Mouse (Mus musculus): ENCODE measurements around the gene Lonp2.

The Lonp2 gene

DNA sequence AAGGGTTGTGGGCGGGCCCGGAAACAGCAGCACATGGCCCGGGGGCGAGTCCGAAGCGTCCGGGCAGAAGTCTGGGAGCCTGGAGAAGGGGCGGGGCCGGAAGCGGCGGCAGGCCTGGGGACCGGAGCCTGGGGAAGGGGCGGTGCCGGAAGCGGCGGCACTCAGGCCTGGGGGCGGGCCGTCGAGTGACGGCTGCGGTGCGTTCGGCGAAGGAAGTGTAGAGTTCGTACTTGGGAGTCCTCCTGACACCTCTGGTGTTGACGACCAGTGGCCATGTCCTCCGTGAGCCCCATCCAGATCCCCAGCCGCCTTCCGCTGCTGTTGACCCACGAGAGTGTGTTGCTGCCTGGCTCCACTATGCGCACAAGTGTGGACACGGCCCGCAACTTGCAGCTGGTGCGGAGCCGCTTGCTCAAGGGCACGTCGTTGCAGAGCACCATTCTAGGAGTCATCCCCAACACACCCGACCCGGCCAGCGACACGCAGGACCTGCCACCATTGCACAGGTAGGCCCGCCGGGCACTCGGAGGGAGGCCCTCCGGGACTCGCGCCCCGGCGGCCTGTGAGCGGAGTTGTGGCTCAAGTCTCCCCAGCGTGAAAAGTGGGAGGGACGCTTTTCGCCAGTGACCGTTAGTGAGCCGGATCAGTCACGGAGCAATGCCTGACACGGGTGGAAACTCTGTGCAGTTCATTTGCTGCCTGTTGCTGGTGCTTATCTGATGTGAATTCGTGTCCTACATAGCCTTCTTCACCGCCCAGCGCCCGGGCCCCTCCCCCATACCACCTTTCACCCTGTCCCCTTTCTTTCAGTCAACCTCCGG lies at the start of gene Lonp2:
Gene Lonp2 (plus strand): TSS at position 133 of the 821 bp plus-strand sequence.
- peak; percentile 98 for DNase-seq

DNA sequence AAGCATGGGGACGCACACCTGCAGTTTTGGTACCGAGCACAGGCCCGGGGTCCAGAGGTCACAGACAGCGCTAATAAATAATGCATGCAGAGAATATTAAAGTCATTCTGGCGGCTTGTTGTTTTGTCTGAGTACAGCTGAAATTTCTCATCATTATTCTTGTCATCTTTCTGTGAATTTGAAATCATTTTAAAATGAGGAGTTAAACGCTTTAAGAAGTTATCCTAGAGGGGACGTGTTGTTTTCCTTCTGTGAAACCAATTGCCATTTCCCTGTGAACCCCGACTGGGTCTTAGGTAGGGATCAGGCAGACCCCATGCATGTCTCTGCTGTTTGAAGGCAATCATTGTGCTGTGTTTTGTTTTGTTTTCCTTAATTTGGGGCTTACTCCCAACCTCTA lies 46.3 kb upstream of the Lonp2 start:
- DNase-seq = no peak

DNA sequence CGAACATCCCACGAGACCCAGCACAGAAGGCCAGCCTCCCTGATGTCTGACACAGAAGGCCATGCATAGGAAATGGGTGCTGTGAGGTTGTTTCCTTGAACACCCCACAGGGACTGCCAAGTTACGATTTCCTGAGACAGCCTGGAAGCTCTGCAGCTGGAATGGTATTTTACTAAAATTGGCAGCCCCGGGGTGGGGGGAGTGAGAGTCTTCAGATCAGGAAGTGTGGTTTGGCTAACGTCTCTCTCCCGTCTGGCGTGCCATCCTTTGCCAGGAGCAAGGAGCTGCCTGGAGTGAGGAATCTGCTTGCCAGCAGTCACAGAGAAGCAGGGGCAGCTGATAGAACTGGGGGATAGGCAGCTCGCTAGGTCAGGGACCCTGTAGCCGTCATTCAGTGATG lies 45.8 kb upstream of the Lonp2 start:
- peak; percentile 34 for DNase-seq

DNA sequence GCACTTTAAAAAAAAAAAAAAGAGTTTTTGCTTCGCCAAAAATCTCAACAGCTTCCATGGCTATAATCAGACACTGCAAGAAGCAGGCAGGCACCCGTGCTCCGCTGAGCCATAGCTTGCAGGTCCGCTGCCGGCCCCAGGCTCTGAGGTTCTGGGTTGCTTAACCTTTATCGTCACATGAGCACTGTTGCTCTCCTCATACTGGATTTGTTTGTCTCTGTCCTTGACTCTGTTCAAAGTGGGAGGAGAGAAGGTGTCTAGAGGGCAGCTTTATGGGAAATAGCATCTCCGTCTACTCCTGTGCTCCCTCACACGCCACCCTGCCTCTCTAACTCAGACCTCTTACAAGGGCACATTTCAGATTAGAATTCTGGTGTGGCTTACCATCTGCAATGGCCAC lies 45.1 kb upstream of the Lonp2 start:
- peak; percentile 6 for DNase-seq

DNA sequence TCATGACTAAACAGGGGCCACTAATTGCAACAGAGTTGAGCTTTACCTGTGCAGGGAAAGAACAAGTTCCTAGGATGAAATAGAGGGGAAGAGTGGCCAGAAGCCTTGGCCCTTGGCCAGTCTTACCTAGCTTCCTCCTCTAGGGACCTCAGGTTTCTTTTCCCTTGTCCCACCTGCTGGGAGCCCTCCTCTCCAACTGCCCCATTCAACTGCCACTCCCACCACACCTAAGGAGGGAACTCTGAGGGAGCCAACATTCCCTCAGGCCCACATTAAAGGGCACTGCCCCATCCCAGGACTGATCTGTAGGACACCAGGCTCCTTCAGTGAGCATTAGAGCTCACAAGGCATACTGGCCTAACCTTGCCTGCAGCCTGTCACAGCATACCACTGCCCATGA lies 43.4 kb upstream of the Lonp2 start, which contains the start of gene Abcc12:
Gene Abcc12 (minus strand): TSS at position 229 of the 400 bp plus-strand sequence.
- DNase-seq = no peak

DNA sequence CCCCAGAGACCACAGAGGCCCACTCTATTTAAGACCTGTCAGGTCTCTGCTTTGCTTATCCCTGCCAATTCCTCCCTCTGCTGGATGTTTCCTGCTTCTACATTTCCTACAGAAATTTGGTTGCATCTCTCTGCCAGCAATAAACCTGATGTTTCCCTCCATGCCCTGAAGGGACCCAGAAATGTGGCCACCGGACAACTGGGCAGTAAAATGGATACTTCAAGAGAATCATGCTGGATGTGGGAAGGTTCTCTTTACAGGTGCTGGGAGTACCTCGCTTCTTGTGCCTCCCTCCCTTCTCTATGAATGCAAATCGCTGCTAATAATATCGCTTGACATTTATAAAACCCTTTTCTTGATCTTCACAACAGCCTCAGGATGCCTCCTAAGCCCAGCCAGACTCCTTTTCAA lies 41.9 kb upstream of the Lonp2 start:
- DNase-seq = no peak

DNA sequence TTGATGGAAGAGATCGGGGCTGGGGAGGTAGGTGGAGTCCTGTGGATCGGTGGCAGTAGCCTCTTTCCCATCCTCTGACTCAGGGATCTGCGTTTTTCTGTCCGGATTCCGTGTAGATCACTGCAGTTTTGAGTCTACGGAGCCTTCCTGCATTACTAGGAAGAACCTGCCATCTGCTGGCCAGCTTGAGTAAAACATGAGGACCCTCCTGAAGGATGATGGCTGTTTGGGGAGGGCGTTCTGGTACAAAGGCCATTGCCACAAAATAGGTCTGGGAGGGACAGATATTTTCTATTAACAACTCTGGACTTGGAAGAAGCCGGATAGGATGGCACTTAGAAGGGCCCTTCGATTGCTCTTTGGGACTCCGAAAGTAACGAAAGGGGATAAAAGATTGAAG lies 38.7 kb upstream of the Lonp2 start:
- peak; percentile 89 for DNase-seq

DNA sequence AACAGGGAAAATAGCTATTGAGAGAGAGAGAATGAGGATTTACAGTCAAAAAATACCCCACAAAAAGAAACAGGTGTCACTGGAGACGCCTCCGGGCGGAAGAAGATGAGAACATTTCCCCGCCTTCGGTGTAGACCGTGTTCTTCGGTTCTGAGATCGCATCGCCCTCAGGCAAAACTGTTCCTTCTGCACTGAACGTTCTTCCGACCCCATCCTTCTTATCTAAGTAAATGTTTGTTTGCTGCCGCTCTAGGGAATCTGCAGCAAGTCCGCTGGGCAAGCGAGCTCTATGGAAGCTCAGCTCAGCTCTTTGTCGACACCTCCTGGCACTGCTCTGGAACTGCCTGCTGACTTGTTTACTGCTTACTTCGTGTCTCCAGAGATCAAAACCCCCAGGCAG lies 38.3 kb upstream of the Lonp2 start:
- peak; percentile 79 for DNase-seq

DNA sequence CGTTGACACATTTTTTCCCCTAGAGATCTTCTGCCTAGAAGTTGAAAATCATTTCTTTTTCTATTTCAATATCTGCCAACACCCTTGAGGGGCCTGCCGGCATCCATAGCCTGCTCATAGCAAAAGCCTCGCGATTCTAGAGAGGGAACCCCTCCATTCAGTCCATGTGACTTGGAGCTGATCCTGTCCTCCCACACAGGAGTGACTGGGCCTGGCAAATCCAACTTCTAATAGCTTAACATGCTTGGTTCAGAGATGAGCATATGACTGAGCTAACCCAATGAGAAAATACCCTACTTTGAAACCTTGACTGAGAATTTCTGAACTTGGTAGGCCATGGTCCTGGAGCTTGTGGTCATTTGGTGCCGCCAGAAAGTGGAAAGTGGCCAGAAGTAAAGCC lies 37.8 kb upstream of the Lonp2 start:
- DNase-seq = no peak

DNA sequence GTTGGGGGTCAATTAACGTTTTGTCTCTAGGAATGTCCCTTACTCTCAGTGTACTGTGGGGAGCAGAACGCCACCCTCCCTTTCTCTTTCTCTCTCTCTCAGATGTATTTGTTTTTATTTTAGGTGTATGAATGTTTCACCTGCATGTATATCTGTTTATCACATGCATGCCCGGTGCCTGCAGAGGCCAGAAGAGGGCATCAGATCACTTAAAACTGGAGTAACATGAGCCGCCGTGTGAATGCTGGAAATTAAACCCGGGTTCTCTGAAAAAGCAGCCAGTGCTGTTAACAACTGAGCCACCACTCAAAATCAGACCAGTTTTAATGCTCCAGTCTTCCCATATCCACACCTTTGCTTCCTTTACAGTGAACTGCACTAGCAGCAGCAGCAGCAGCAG lies 37.2 kb upstream of the Lonp2 start:
- DNase-seq = no peak

DNA sequence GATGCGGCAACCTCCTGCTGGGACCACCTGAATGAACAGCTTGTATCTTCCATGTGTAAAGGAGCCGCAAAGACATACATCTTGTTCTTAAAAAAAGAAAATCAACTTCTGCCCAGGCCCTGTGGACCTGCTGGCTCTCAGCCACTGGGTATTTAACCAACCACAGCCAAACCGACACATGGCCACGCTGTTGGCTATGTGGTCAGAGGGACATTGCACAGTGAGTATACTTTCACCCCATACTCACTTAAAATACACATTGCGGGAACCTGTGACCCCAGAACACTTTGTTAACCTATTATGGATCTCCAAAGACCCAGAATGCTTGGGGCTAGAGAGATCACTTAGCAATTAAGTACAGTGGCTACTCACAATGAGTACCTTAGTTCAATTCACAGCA lies 35.5 kb upstream of the Lonp2 start:
- DNase-seq = no peak

DNA sequence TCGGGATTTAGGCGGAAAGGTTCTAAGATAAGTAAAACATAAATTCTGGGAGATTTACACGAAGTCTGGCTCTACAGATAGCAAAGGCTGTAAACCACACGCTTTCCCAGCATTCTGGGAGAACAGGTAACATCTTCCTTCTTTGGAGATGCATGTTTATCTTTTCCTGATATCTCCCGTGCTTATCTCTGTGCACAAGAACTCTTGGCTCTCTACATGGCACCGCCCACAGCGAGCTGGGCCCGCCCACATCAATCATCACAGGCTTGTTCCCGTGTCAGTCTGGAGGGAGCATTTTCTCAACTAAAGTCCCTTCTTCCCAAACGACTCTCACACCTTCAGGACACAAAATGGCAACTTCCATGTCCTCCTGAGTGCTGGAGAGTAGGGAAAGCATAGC lies 30.7 kb upstream of the Lonp2 start:
- DNase-seq = no peak

DNA sequence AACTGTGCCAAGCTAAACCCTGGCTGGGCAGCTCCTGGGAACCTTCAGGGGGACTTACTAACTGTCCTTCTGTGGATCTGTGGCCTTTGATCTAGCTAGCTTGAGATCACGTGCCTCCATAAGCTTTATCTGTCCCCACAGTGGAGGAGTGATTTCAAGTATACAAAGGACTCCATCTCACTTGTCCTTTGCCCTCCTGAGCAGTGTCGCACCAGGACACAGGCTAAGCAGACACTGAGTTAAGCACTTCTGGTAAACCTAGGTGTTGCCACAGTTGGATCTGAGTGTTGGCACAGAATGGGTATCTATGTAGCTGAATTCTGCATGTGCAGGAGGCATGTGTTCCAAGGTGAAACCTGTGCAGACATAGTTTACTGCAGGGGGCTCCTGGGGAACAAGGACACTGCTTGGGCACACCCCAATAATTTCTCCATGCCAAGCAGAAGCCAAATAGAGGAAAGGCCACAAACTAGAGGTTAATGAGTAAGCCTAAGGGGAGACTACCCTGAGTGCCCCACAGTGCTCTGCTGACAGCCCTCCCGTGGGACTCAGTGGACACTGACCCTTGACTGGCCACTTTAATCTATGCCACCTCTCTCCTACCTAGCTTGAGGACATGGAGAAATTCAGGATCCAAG lies 29.6 kb upstream of the Lonp2 start:
- no peak for DNase-seq

DNA sequence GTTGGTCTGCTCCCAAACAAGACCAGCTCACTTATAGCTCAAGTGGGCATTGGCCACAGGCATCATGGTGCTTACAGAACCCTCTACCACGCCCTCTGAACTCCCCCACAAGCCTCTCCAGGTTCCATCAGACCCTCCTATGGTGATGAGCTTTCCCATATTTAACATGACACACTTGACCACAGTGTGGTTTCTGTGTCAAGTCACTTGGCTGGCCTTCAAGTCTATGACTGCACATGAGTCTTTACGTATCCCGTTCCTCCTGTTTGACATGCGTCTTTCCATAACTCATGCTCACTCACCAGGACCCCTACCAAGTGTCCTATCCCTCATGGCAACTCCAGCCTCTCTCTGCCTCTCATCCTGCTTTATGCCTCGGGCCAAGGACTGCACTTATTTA lies 28.2 kb upstream of the Lonp2 start:
- no peak for DNase-seq

DNA sequence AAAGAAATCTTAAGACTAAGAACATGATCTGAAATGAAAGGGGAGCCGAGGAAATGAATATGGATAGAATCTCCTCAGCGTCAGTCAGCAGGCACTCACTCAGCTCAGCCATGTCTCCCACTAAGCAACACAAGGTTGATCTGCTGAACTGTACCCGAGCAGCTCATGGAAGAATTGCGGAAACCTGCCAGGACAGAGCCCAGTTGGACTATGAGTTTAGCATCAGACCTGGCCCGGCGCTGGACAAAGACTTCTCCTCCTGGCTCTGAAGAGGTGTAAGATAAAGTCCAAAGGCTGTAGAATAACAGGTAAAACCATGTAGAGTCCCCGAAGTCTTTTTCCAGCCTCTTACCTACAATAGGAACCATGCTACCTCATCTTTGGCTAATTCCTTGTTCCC lies 26.2 kb upstream of the Lonp2 start:
- no peak for DNase-seq

DNA sequence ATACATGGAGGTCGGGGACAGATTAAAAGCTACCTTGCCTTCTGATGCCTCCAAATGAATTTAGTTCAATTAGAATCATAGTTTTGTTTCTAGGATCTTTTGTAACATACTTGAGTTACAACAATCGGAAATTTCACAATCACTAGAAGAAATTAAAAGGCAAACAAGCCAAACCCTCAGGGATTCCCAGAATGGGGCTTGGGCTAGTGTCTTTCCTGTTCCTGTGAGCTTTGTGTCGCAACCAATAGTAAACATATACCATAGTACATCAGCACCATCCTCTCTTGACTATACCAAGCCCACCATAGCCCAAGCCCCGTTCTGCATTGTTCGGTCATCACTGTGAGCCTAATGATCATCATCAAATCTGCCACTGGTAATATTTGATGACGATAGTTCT lies 24.5 kb upstream of the Lonp2 start:
- no peak for DNase-seq

DNA sequence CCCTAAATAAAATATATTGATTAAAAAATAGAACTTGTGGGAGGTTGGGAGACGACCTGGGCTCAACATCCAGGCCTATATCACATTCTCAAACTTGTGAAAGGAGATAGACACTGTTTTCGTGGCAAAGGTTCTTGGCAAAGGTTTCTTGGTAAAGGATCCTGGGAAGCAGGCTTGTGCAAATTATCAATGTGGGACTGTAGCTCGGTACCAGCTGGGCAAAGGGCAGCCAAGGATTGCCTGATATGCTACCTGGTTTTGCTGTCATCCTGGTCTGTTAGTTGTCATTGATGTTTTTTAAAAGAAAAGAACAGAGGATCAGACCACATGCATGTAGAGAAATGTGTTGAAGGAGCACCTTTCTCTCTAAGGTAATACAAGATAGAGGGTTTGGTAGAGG lies 23.5 kb upstream of the Lonp2 start:
- no peak for DNase-seq

DNA sequence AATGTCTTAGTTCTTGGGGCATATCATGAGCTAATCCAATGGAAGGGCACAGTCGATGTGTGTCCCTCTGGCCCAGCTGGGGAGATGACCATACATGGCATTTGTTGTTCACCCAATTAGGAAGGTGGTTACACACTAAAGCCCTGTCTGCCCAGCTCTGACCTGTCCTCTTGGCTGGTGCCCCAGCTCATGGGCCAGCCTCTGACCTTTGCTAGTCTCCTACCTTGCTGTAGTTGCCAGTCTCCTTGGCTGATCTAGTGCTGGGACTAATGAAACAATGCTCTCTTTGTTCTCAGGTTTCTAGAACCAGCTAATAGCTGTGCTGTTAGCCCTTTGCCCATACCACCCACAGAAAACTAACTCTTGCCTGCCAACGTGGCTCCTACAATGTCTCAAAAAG lies 20.7 kb upstream of the Lonp2 start:
- no peak for DNase-seq

DNA sequence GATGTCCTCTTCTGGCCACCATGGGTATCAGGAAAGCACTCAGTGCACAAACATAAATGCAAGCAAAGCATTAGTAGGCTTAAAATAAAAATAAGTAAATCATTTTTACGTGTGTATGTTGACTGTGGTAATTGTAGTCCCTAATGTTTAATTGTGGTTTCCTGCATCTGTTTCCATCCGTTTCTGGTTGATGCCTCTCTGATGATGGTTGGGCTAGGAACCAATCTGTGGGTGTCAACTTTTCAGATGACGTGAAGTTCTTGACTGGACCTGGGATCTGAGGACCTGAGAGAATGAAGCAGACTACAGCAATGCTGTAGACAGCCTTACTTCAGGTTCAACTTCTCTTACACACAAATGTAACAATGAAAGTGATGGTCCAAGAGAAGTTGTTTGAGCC lies 19.2 kb upstream of the Lonp2 start:
- DNase-seq = no peak

DNA sequence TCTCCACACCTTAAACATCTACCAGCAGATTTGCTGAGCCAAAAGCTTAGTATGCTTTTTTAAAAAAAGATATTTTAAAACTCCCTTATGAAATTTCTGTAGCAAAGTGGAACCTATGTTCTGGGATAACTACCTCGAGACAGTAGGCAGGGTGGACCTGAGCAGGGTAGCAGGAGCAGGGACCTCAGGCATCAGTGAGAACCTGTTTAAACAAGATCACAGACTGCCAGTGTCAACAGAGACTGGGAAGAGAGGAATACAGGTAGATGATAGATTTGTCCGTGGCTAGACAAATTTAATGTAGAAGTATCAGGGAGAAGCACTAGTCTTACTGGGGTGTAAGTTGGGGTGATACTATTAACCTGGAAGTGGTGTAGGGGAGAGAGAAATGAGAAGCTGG lies 10.0 kb upstream of the Lonp2 start:
- no peak for DNase-seq

DNA sequence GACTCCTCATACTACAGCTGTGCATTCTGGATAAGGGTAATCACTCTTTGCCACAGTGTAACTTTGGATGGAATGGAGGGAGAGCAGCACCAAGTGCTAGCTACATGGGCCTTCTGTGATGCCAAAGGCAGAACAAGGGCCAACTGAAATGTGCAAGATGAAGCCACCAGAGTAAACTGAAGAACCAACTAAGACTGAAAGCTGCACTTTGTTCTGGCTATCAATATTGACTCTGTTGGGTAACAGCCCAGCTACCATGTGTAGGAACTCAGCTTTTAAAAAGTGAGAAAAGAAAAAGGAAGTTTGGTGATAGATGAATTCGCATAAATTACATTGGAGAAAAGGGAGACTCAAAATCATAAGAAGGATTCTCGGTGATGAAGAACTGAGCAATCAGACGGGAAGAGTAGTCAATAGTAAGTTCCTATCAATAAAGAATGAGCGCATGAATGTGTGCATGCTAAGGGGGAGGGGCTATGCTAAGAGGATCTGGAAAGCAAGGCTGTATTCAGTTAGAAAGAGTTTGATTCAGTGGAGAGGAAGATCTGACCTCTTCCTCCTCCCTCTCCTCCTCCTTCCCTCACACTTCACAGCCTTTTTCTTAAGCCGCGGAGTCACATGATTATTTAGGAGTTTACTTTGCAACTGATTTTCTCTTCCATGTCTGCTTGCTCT lies 8.6 kb upstream of the Lonp2 start:
- DNase-seq = no peak

DNA sequence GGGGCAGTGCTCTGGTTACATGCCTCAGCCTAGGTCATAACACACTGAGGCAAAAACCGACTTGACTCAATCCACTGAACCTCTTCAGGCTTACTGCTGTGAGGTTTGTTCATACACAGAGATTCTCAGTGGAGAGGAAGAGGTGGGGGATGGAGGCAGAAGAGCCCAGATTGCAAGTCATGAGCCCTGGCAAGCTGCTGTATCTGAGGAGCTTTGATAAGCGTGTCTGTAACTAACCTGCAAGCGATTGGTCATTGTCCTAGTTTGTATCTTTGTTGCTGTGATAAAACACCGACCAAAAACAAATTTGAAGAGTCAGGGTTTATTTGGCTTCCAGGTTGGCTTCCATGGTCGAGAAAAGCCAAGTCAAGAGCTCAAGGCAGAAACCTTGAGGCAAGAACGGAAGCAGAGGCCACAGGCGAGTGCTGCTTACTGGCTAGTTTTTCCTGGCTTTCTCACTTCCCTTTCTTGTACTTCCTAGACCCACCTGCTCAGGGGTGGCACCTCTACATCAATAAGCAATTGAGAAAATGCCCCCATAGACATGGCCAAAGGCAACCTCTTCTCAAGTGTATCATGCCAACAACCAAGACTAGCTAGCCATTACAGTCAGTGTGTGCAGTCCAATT lies 6.0 kb upstream of the Lonp2 start:
- DNase-seq = no peak

DNA sequence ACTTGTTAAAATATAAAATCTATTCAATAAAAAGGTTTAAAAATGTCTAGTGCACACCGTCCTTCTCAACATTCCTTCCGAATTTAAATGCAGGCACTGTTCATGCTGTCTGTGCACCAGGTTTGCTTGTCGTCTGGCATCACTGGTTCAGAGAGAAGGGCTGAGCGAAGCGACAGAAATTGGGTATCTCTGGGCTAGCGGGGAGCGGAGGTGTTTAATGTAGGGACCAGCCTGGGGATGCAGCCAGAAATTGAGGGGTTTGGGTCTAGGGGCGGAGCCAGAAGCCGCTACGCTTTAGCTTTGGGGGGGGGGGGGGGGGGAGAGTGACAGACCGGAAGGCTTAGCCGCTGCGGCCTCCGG lies 312 bp upstream of the Lonp2 start:
- DNase-seq = no peak

DNA sequence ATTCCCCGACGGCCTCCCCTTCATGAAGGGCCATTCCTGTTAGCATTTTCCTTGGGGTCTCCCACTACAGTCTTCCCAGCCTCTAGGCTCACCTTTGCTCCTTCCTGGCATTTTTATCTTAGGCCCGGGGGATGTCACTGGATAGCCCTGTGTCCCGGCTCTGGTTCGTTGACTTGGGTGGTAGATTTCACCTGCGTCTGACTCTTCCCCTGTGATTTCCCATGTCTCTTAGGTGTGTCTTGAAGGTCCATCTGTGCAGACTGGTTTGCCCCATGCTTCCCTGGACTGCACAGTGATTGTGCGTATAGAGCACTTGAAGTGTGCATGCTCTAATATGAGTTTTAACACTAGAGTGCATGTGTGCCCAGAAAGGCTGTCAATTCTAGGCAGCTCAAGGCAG lies 1.1 kb downstream of the Lonp2 start:
- DNase-seq = no peak

All from lung, postnatal 14 days (tissue).